Mouse (Mus musculus) left cerebral cortex, postnatal 25 days (tissue): Measurements from ENCODE around the gene Cuedc2. TPM values are rescaled to one million over a fixed set of nuclear protein-coding genes. Genes with fewer than 3 reads are reported as not detected.
A peak's percentile ranks its signal among the peaks of the same experiment; 100 is the strongest.

Experiments
- DNase-seq, 2 experiments: peaks; one replicate each; pipeline ENCODE4 v3.0.0; 2022; ENCODE audit warnings: low spot score in 2 of 2, mixed read lengths in 1 of 2
- intact Hi-C: fragments of 180-260 bp; cut with DNase I; formaldehyde crosslinking; loops from one replicate; pipeline ENCODE4 v1.15.1; 2025
- total RNA-seq, 2 experiments: library from RNA; stranded (reverse); gene quantifications; 2 replicates each; pipeline ENCODE4 v1.2.3; 2021

The Cuedc2 gene
- total RNA-seq, 2 experiments from 2014 or later, result 174 to 185 TPM

DNA sequence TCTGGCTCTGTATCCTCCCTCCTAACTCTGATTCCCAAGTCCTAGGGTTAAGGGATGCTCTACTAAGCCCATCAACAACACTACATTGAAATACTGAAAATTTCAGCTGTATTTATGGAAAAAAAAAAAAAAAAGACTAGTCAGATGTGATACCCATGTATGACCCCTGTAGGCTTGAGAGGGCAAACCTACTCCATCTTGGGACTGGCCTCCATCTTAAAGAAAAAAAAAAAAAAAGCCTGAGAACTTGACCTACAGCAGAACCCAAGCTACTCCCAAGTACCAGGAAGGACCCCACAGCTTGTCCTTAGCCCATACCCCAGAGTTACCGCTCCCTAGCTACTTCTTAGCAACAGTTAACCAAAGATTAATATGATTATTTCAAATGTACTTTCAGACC is 8.6 kb upstream of the Cuedc2 start:
- intact Hi-C loops, result no loop called here
- DNase-seq, result no peak

DNA sequence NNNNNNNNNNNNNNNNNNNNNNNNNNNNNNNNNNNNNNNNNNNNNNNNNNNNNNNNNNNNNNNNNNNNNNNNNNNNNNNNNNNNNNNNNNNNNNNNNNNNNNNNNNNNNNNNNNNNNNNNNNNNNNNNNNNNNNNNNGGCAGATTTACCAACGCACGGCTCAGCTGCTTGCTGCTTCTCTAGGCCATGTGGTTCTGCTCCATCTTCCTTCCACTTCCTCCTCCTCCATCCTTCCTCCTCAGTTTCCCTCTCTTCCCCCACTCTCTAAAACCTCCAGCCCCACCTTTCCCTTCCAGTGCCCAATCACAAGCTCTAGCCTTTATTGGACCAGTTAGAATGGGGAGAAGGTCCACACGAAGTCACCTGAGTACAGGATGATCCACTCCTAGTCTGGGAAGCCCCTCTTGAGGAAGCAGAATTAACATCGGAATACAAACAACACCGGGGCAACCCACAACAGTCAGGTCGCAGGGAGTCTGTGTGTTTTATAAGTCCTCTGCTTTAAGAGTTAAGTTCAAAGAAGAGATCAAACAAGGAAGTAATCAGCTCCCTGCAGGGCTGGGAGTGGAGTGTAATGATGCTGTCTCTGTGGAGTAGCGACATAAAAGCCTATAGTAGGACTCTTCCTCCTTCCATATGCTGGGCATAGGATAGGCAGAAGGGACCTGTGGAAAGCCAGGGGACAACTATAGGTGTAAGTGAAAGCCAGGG is 6.4 kb upstream of the Cuedc2 start:
- DNase-seq, result no peak
- intact Hi-C loops, result no loop called here

DNA sequence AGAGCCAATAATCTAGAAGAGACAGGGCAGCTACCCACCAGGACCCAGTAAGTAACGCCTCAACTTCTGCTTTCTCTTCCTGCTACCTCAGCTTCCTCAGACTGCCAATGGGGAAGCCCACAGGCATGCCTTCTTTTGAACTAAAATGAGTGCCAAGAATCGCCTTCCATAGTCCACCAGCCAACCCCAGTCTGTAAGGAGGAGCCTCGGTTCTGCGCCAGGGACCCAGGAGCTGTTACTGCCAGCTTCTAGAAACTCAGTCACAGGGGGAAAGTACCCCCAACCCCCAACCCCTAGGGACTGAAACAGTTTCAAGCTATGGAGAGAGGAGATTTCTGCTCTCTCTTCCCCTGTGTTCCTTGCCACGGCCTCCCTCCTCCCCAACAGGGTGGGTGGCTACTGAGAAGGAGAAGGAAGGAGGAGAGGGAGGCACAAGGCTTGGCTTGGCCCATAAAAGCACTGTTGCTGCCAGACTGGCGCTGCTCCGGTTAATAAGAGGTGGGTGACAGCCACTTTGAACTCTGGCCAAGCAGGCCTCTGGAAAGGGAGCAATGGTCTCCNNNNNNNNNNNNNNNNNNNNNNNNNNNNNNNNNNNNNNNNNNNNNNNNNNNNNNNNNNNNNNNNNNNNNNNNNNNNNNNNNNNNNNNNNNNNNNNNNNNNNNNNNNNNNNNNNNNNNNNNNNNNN is 927 bp upstream of the Cuedc2 start:
- intact Hi-C loops, result loop anchor here (2.0 to 5.0 kb wide), 3 partner anchors 17 to 103 kb away; no protein-coding TSS in a partner anchor
- DNase-seq, result peak in 1 of 2 experiments; percentile 68

GRCm38 (mm10) chr19:46338942-46339286 is 412 bp upstream of the Cuedc2 start:
- DNase-seq, result no peak
- intact Hi-C loops, result loop anchor here (2.0 to 5.0 kb wide), 3 partner anchors 18 to 103 kb away; no protein-coding TSS in a partner anchor

DNA sequence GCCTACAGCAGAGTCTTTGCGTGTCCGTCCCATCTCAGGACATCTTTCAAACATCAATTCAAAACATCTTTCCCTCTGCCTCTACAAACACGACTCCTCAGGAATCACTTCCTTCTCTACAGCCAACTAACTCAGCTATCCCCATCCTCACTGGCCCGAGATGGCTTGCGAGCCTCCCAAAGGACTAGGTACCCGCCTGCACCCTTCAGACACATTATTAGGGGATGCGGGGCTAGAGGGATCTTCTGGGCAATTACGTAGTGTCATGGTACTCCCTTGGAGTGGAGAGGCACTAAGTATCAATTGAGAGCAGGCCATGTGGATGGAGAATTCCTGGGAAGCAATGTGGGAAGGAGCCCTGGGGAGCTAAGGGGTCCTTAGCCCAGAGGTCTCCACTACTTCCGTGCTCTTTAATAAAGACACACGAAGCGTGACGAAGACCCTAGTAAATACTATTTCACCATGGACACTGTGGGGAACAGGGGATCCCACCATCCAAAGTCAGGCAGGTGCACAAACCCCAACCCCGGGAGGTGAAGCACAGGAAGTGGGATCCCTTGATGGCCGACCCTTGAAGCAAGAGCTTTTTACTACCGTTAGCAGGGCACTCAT is 677 bp downstream of the Cuedc2 start:
- intact Hi-C loops, result loop anchor here (2.0 to 5.0 kb wide), 3 partner anchors 19 to 104 kb away; no protein-coding TSS in a partner anchor
- DNase-seq, result no peak

DNA sequence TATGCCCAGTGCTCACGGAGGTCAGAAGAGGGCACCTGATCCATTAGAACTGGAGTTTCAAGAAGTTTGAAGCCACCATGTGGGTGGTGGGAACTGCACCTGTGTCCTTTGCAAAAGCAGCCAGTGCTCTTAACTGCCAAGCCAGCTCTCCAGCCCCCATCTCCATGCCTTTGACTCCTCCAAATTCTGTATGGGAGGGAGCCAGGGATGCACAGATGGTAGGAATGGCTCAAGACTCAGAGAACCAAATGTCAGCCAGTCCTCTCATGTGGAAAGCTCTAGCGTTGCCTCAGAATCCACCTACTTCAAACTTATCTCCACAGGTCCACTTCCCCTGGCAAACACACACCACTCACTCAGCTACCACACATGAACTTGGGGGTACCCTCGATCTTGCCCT is 4.6 kb downstream of the Cuedc2 start:
- DNase-seq, result no peak
- intact Hi-C loops, result no loop called here

DNA sequence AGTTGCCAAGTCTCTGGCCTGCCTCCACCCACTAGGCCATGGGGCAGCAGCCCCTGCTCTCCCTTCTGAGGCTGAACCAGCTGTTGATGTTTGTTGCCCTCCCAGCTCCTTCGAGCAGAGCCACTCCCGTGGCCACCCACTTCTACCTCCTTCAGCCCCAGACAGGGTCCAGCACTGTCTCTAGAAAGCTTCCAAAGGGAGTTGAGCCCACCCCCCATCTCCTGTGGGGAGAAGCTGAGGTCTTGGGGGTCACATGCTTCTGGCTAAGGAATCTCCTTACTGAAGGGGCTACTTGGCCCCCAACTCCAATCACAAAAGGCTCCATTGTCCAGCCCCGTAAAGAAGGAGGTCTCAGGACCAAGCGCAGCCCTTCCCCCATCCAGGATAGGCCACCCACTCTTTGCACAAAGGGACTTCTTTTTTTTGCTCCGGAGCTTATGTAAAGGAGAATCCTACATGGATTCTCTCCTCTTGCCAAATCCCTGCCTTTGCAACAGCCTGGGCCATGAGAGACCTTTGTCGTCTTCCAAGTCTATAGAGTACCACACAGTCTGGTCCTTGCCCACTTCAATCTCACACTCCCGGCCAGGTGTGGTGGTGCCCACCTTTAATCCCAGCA is 5.7 kb downstream of the Cuedc2 start:
- intact Hi-C loops, result no loop called here
- peak in 1 of 2 experiments; percentile 60 for DNase-seq

- intact Hi-C loops, result no loop called here
- DNase-seq, result no peak
These were observed 6.6 kb downstream of the Cuedc2 start for GRCm38 (mm10) chr19:46331936-46332335.

GRCm38 (mm10) chr19:46331326-46331725 is 7.2 kb downstream of the Cuedc2 start:
- intact Hi-C loops, result no loop called here
- no peak for DNase-seq

- intact Hi-C loops, result loop anchor here (1.0 kb wide), 1 partner anchor 26 kb away; the partner anchor contains the start of gene Nfkb2
- DNase-seq, result no peak
These were observed 7.8 kb downstream of the Cuedc2 start for GRCm38 (mm10) chr19:46330696-46331095.

- intact Hi-C loops, result loop anchor here (1.0 to 5.0 kb wide), 2 partner anchors 26 to 172 kb away; partner anchors contain the start of genes Nfkb2 and Trim8
- peak; percentile 83 to 87 for DNase-seq
These were observed 8.6 kb downstream of the Cuedc2 start for GRCm38 (mm10) chr19:46329951-46330350.

DNA sequence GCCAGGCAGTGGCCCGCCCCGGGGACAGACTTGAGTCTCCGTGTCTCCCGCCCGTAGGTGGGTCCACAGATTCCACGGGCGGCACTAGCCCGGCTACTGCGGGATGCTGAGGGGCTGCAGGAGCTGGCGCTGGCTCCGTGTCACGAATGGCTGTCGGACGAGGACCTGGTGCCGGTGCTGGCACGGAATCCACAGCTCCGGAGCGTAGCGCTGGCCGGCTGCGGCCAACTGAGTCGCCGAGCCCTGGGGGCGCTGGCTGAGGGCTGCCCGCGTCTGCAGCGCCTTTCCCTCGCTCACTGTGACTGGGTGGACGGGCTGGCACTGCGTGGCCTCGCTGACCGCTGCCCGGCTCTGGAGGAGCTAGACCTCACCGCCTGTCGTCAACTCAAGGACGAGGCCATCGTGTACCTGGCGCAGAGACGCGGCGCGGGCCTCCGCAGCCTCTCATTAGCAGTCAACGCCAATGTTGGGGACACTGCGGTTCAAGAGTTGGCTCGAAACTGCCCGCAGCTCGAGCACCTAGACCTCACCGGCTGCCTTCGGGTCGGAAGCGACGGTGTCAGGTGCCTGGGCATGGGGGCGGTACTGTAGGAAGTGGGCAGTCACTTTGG is 9.4 kb downstream of the Cuedc2 start:
- DNase-seq, result no peak
- intact Hi-C loops, result loop anchor here (5.0 kb wide), 1 partner anchor 173 kb away; the partner anchor contains the start of gene Trim8

DNA sequence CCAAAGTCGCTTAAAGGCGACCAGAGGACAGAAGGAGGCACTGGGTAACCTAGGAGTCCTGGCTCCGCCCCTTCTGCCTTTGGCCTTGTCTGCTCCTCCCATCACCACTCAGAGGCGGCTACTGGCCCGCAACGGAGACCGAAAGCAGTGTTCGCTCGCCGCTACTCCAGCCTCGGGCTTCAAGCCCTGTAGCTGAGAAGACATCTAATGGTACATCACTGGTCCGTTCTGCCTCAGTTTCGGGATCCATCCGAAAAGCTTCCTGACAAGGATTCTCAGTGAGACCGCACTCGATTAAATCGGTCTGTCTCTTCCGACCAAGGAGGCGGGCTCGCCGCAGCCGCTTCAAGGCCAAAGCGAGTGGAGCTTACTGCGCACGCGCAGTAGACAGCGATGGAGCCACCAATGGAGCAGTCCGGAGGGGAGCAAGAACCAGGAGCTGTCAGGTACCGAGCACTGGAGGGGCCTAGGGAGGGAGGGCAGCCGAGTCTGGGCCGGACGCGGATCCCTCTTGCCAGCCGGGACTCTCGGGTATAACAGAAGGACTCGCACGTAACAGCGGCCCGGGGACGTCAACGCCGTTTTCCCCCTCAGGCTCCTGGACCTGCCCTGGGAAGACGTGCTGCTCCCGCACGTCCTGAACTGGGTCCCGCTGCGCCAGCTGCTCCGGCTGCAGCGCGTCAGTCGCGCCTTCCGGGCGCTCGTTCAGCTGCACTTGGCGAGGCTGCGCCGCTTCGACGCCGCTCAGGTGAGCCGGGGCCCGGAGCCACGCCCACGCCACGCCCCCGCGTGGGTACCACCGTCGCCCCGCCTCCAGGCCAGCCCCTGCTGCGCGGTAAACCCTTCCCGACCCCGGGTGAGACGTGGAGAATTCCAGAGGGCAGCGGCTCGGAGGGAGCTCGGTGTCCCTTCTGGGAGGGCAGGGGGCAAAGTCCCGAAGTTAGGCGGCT is 10.1 kb downstream of the Cuedc2 start, which contains the start of gene Fbxl15:
Fbxl15 (plus strand) TSS at position 104 of the 950 bp plus-strand sequence.
- DNase-seq, result peak; percentile 98
- intact Hi-C loops, result loop anchor here (5.0 kb wide), 1 partner anchor 174 kb away; the partner anchor contains the start of gene Trim8

- intact Hi-C loops, result loop anchor here (5.0 kb wide), 1 partner anchor 175 kb away; the partner anchor contains the start of gene Trim8
- DNase-seq, result no peak
These were observed 10.9 kb downstream of the Cuedc2 start for GRCm38 (mm10) chr19:46327531-46328064.

GRCm38 (mm10) chr19:46326756-46327305 is 11.7 kb downstream of the Cuedc2 start, which contains the start of gene Psd:
Gene Psd (minus strand): TSS chr19:46327156.
- intact Hi-C loops, result loop anchor here (5.0 kb wide), 1 partner anchor 175 kb away; the partner anchor contains the start of gene Trim8
- peak; percentile 65 to 77 for DNase-seq

GRCm38 (mm10) chr19:46326019-46326755 is 12.3 kb downstream of the Cuedc2 start:
- DNase-seq, result peak in 1 of 2 experiments; percentile 54

DNA sequence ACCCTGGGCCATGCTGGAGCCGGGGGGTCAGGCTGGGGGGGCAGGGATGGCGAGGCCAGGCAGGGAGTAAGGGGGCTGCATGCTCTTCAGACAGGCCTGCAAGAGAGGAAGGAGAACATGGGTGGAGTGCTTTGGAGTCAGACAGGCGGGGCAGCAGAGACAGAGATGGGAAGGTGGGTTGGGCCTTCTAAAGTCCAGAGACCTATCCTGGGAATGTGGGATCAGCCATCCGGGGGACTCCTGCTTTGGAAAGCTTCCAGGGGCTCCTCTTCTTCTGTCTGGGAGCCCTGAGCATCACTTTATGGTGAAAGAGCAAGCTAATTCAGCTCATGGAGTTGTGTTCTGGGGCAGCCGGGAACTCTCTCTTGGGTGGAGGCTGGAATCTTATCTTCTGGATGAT is 13.6 kb downstream of the Cuedc2 start:
- intact Hi-C loops, result loop anchor here (5.0 kb wide), 1 partner anchor 177 kb away; the partner anchor contains the start of gene Trim8
- no peak for DNase-seq

More at GRCm38 (mm10) chr19:46326019-46326755, 12.3 kb downstream of the Cuedc2 start:
- intact Hi-C loops, result loop anchor here (5.0 kb wide), 1 partner anchor 176 kb away; the partner anchor contains the start of gene Trim8
